Mouse (Mus musculus) cerebellum, postnatal 10 days (tissue): ENCODE data around the gene Plin3.
A peak's percentile ranks its signal among the peaks of the same experiment; 100 is the strongest.

ENCODE experiments used
- DNase-seq, 2 experiments: peaks; one replicate each; pipeline ENCODE4 v3.0.0; 2021; ENCODE audit warnings: mixed read lengths in 2 of 2

The Plin3 gene

GRCm38 (mm10) chr17:56300186-56300585 lies 7.5 kb upstream of the Plin3 start, which contains the start of gene Arrdc5:
TSS of gene Arrdc5 (minus strand) at chr17:56300286.
- no peak for DNase-seq

- DNase-seq: no peak
Observed at GRCm38 (mm10) chr17:56298238-56298637, 5.6 kb upstream of the Plin3 start.

DNA sequence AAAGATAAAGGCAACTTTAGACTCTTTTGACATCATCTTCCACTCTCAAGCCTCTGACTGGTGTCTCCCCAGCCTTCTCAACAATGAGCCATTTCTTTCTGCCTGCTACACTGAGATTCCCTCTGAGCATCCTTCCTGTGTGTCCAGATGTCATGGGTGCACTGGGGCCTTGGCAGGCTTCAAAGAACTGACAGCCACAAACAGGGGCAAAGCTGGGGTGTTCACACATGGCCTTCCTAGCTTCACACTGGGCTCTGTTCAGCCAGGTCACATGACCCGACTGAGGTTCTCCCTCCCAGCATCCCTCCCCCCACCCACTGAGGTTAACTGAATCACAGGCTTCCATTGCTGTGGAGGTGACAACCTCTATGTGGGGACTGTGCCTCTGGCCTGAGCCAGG lies 3.5 kb upstream of the Plin3 start:
- DNase-seq: no peak

GRCm38 (mm10) chr17:56294241-56294640 lies 1.6 kb upstream of the Plin3 start:
- DNase-seq: peak; percentile 92 to 95

DNA sequence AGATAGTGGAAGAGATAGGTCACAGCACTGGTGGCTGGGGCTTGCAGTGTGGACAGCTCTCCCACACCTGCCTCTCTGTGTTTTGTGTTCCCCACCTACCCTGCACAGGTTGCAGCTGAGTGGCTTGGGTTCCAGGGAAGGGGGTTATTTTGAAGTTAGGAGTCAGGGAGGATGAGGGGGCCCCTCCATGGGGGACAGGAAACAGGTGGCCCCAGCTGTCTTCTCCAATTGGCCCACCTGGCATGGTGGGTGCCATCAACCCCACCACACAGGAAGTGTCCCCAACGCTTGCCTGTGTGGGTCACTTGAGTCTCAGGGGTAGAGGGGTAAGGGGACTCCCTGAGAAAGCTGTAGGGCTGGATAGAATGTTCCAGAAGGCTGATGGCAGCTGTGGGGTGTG lies 618 bp upstream of the Plin3 start:
- DNase-seq: peak in 1 of 2 experiments; percentile 17

- DNase-seq: no peak
Observed at GRCm38 (mm10) chr17:56291826-56292475, 722 bp downstream of the Plin3 start.

DNA sequence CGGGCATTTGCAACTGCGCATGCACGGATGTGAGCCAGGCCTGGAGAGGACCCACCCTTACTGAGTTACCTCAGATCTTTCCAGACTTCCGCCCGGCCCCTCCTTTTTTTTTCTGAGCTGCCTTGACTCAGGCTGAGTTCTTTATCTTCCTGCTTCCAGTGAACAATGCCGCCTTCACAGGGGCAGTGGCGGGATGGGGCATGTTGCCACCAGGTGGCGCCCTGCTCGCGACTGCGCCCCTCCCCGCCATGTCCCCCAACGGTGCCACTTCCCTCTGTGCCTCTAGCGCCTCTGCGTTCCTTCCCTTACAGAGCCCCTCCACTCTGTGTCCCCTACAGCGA lies 1.5 kb downstream of the Plin3 start:
- peak; percentile 87 to 88 for DNase-seq

DNA sequence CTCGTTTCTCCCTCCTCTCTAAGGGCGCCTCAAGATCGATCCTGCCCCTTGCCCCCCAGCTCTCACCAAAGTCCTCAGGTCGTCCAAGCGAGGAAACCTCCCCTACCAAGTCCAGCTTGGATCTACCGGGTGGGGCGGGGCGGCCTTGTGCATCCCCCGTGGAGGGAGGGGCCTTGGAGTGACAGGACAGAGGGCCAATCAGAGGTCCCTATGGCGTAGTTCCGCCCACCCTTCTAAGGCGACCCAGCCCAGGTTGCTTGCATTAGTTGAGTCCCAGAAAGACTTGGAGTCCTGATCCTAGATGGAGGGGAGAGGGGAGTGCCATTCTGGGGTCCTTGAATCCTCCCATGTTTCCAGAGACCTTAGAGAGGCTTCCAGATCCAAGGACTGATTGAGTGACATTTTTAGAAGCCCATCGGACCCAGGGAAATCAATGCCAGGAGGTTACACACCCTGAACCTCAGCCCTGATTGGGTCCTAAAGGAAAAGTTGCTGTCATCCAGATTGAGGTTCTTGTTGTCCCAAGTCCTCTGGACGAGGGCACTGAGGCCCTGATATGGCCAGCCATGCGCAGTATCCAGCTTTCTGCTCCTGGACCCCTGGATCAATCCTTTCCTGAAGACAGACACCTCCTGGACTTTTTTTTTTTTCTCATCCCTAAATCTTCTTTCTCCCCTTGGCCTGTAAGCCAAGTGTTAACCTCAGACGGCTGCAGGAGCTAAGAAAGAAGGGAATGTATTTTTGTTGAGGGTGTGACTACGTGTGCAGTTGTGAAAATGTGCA lies 2.1 kb downstream of the Plin3 start:
- DNase-seq: peak; percentile 67 to 79

DNA sequence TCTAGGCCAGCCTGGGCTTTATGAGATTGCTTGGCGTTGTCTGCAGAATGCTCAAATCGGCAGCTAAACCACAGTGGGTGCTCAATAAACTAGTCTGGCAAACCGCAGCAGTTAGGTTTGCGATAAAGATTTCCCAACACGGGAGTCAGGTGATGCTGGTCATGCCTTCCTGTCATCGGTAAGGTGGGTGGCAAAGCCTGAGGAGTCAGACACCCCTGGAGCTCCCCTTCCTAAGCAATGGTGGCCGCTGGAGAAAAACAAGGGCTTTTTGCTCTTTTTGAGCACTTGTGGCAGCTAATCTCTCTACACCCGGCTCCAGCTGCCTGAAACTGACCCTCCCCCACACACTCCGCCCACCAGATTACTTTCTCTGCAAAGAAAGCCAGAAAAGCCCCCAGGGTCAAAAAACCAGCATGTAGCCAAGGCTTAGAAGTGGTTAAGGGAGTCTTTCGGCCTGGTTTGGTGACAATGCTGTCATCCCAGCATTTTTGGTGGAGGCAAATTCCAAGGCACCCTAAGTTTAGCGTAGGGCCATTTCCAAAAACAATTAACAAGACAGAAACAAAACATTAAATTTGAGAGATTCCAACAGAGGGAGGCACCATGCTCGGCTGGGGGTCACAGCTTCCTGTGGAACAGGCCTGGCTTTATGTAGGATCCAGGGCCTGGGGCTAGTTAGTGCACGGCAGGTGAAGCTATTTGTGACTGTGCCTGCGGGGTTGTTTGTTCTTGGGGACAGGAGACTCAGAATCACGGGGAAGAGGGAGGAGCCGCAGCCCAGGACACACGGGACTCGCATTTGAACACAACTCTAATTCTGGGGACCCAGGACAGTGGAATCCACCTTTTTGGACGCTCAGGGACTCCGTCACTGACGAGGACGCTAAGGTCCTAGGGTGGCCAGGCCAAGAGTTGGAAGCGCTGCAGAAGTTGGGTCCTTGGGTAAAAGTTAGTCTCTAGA lies 3.0 kb downstream of the Plin3 start:
- peak in 1 of 2 experiments; percentile 35 for DNase-seq

DNA sequence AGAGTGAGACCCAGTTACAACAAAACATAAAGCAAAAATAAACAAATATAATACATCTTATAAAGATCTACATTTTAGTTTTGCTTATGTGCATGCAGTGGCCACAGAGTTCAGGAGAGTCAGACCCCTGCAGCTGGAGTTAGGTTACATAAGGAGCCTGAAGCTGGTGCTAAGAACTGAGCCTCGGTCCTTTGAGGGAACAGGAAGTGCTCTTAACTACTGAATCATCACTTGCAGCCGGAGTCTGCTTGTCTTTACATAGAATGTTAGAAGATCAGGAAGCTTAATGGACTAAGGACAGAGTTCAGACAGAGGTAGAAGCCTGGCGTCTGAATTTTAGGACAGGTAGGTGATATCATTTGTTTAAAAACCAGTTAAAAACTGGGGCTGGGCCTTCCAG lies 3.8 kb downstream of the Plin3 start:
- DNase-seq: no peak

- DNase-seq: no peak
Observed at GRCm38 (mm10) chr17:56287830-56288229, 4.8 kb downstream of the Plin3 start.

GRCm38 (mm10) chr17:56285995-56286394 lies 6.7 kb downstream of the Plin3 start:
- no peak for DNase-seq

- DNase-seq: no peak
Observed at GRCm38 (mm10) chr17:56283316-56283715, 9.4 kb downstream of the Plin3 start.

DNA sequence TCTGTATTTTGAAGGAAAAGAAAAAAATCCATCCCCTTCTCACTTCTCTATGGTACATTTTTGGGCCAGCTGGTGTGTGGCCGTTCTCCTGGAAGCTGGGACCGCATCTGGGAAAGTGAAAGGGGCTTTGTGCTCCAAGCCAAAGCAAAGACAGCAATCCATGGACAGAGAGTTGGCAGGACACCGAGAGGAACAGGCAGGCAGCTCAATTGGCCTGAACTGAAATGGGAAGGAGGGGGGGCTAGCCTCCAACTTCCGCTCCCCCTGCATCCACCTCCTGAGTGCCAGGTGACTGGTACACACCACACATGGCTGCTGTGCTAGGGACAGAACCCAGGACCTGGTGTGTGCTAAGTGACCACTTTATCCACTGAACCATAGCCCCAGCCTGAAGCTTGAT lies 9.9 kb downstream of the Plin3 start:
- peak; percentile 24 to 52 for DNase-seq

- DNase-seq: no peak
Observed at GRCm38 (mm10) chr17:56281193-56281592, 11.5 kb downstream of the Plin3 start.

DNA sequence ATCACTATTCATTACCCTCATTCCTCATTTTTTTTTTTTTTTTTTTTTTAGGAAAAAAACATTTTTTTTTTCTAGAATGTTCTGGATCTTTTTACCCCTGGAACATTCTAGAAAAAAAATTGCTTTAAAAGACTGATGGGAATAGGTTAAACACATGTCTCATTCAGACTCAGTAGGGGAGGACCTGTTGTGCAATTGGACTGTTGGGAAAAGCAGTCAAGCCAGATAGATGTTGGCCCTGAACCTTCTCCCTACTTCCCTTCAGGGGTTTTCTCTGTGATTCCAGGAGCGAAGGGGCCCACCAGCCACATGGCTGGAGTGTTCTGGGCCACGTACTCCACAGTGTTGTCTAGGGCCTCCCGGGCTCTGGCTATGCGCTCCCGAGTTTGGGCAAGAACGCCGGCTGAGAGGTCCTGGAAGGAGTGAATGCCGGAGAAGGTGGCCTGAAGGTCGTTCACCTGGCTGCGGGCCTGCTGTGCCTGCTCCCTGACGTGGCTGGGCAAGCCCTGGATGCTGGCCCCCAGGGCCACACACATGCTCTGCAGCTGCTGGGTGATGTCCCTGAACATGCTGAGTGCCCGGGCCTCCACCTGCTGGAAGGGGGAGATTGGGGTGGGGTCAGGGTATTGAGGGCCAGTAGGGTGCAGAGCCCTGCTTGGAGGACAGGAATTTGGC lies 13.1 kb downstream of the Plin3 start:
- DNase-seq: no peak

GRCm38 (mm10) chr17:56278340-56278739 lies 14.3 kb downstream of the Plin3 start:
- DNase-seq: no peak

- DNase-seq: peak in 1 of 2 experiments; percentile 18
Observed at GRCm38 (mm10) chr17:56277567-56277893, 15.1 kb downstream of the Plin3 start.

GRCm38 (mm10) chr17:56276643-56277566 lies 15.8 kb downstream of the Plin3 start, which contains the start of gene Ticam1:
TSS of gene Ticam1 (minus strand) at chr17:56276786.
- DNase-seq: peak; percentile 68 to 80

DNA sequence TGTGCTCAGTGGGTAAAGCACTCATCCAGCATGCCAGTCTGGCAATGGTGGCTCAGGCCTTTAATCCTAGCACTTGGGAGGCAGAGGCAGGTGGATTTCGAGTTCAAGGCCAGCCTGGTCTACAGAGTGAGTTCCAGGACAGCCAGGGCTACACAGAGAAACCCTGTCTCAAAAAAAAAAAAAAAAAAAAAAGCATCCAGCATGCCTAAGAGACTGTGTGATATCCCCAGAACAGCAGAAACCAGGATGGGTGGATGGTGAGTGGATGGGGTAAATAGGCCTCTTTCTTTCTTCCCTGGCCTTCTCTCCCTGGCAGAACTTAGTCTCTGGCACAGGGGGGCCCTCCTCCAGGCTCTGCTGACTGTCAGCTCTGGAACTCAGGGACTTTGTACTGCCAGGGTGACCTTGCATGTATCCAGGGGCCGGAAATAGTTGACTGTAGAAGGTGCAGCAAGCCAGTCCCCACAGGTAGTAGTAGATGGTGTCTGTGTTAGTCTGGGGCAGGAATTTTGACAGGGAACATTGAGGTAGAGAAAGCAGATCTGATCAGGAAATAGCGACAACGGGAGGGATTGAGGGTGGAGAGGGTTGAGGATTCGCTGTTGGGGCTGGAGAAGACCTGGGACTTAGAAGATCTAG lies 16.7 kb downstream of the Plin3 start:
- DNase-seq: peak in 1 of 2 experiments; percentile 17

GRCm38 (mm10) chr17:56273986-56274385 lies 18.7 kb downstream of the Plin3 start:
- DNase-seq: no peak
